Mouse (Mus musculus) intestine, postnatal 0 days (tissue): ENCODE measurements around the gene Ptpn22. TPM values are rescaled to one million over a fixed set of nuclear protein-coding genes. Genes with fewer than 3 reads are reported as not detected.

ENCODE experiments used
- ATAC-seq: fragments of 200-750 bp; cut with Nextera tagmentation; 2 replicates; pipeline ENCODE4 v1.8.0; 2017; ENCODE audit warnings: mild to moderate bottlenecking, moderate TSS enrichment, moderate library complexity
- H3K27ac ChIP-seq: fragments of 300-500 bp; sonication (generic); 2 replicates; pipeline ENCODE4 v1.5.1; 2014; ENCODE audit warnings: mild to moderate bottlenecking, low read depth, low read length, moderate library complexity
- H3K27me3 ChIP-seq: fragments of 300-500 bp; sonication (generic); replicated peaks from 2 replicates; pipeline ENCODE4 v1.6.1; 2014; ENCODE audit warnings: low read length, mixed read lengths; ENCODE audit not compliant: control insufficient read depth, insufficient read depth
- H3K36me3 ChIP-seq: fragments of 300-500 bp; sonication (generic); 2 replicates; pipeline ENCODE4 v1.6.1; 2014; ENCODE audit warnings: mild to moderate bottlenecking, moderate library complexity; ENCODE audit not compliant: control insufficient read depth, insufficient read depth
- H3K4me1 ChIP-seq: fragments of 300-500 bp; sonication (generic); replicated peaks from 2 replicates; pipeline ENCODE4 v1.6.1; 2014; ENCODE audit warnings: antibody characterized with exemption, low read length, mixed read lengths; ENCODE audit not compliant: control insufficient read depth, insufficient read depth
- H3K4me2 ChIP-seq: fragments of 300-500 bp; sonication (generic); replicated peaks from 2 replicates; pipeline ENCODE4 v1.6.1; 2014; ENCODE audit warnings: low read depth, mild to moderate bottlenecking, moderate library complexity
- H3K4me3 ChIP-seq: fragments of 300-500 bp; sonication (generic); 2 replicates; pipeline ENCODE4 v1.5.1; 2014; ENCODE audit warnings: low read depth, low read length
- H3K9ac ChIP-seq: fragments of 300-500 bp; sonication (generic); 2 replicates; pipeline ENCODE4 v1.6.1; 2014; ENCODE audit warnings: mild to moderate bottlenecking, low read depth, low read length
- H3K9me3 ChIP-seq: fragments of 300-500 bp; sonication (generic); 2 replicates; pipeline ENCODE4 v1.6.1; 2016; ENCODE audit warnings: mixed run types; ENCODE audit not compliant: control insufficient read depth
- CTCF ChIP-seq: sonication (generic); IDR thresholded peaks from 2 replicates; pipeline ENCODE4 v1.5.1; 2016; ENCODE audit warnings: low read depth, mild to moderate bottlenecking, control low read depth, antibody characterized with exemption, moderate library complexity
- WGBS: fragments of 180-500 bp; shearing (Covaris S2); extraction: QIAGEN DNeasy Blood & Tissue Kit; methylation state at CpG from one replicate; pipeline ENCODE4 v1.1.7; 2014; 5-methylcytosine and 5-hydroxymethylcytosine counted together
- polyA plus RNA-seq: library from polyadenylated mRNA; unstranded; fragments of >200 nt; fragmentation: Nextera tagmentation; extraction: Ambion mirVana; gene quantifications from 2 replicates; pipeline ENCODE4 v1.2.1, GENCODE M21; 2015

Gene Ptpn22
- polyA plus RNA-seq, 1 experiment from 2014 or later: 1.5 TPM

GRCm38 (mm10) chr3:103907335-103908030, 47.9 kb downstream of the Ptpn22 start:
- no peak overlapping the region for H3K4me3 ChIP-seq
- no peak for TF ChIP-seq CTCF
- H3K4me1 ChIP-seq: no peaks in the 10 kb centered on the region
- H3K36me3 ChIP-seq: no peaks in the 10 kb centered on the region
- H3K9ac ChIP-seq: no peak overlapping the region
- no peak overlapping the region for H3K4me2 ChIP-seq
- H3K9me3 ChIP-seq: no peaks in the 10 kb centered on the region
- no peak for ATAC-seq
- WGBS: 80% methylated on average over 5 of the region's 5 CpGs
- no peak overlapping the region for H3K27ac ChIP-seq
- no peaks in the 10 kb centered on the region for H3K27me3 ChIP-seq

DNA sequence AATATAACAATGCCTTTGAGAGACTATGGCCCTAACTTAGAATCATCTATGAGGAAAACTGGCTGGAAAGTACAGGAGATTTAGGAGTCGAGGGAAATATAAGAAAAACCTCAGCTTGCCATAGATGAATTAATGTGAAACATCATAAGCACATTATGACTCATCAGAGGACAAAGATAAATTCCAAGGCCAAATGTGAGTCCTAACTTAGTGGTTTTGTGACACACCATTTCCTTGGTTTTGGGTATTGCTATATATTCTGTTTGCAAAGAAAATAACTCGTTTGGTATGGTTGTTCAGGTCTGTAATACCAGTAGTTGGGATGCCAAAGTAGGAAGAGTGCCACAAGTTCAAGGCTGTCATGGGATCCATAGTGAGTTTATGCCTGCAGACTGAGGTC, 49.2 kb downstream of the Ptpn22 start:
- Histone ChIP-seq H3K9me3 (no peaks in the 10 kb centered on the region), H3K4me3 (no peak overlapping the region), H3K27me3 (no peaks in the 10 kb centered on the region), H3K4me1 (no peaks in the 10 kb centered on the region), H3K27ac (no peak overlapping the region), H3K9ac (no peak overlapping the region), H3K4me2 (no peak overlapping the region), H3K36me3 (no peaks in the 10 kb centered on the region)
- WGBS: 68% methylated on average over 2 of the region's 2 CpGs
- ATAC-seq: no peak
- TF ChIP-seq CTCF: no peak

DNA sequence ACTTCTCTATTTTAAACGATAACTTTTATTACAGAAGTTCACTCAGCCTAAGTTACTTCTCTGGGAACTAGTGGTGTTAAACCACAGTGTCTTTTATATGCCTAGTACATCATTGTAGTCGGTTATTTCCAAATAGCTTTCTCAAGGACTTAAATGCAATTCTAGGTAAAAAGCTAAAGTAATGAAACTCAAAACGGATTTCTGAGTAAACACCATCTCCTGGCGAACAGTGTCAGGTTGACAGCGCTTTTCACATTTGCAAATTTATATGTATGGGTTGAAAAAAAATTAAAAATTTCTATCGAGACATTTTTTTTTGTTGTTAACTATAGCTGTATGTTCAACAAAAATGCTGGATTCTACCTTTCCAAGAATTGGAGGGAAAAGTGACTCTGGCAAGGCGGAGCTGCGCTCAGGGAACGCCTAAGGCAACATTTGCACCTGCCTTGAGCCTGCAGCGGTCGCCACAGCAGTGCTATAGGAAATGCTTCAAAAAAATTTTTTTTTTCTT, 53.9 kb downstream of the Ptpn22 start:
- Histone ChIP-seq H3K4me3 (peak overlapping the region; percentile 100), H3K4me1 (no peaks in the 10 kb centered on the region), H3K27ac (peak overlapping the region; percentile 41; the same call in 1 of the 2 replicates), H3K36me3 (no peaks in the 10 kb centered on the region), H3K4me2 (peak overlapping the region; percentile 77), H3K27me3 (no peaks in the 10 kb centered on the region), H3K9ac (0 out of 2 replicates have a peak overlapping the region, but pooled peaks have one; percentile 8), H3K9me3 (no peaks in the 10 kb centered on the region)
- 3% methylated on average over 11 of the region's 11 CpGs for WGBS
- ATAC-seq: peak; percentile 31; the same call in 1 of the 2 replicates
- TF ChIP-seq CTCF: 0 out of 2 replicates have a peak, but pooled peaks have one; percentile 1

- Histone ChIP-seq H3K9me3 (no peaks in the 10 kb centered on the region), H3K4me3 (peak within 1 kb of the TSS; percentile 100), H3K36me3 (no peaks in the 10 kb centered on the region), H3K27me3 (no peaks in the 10 kb centered on the region), H3K27ac (peak within 1 kb of the TSS; percentile 91), H3K4me1 (no peaks in the 10 kb centered on the region), H3K4me2 (peak within 1 kb of the TSS; percentile 77), H3K9ac (peak within 1 kb of the TSS; percentile 90)
- under 1% methylated on average over 52 of the region's 55 CpGs for WGBS
- peak; percentile 44; the same call in 1 of the 2 replicates for TF ChIP-seq CTCF
- peak; percentile 100 for ATAC-seq
Observed at GRCm38 (mm10) chr3:103914010-103914669, 54.5 kb downstream of the Ptpn22 start, which contains the start of gene Rsbn1. Rsbn1 (plus strand) TSS chr3:103914120.

DNA sequence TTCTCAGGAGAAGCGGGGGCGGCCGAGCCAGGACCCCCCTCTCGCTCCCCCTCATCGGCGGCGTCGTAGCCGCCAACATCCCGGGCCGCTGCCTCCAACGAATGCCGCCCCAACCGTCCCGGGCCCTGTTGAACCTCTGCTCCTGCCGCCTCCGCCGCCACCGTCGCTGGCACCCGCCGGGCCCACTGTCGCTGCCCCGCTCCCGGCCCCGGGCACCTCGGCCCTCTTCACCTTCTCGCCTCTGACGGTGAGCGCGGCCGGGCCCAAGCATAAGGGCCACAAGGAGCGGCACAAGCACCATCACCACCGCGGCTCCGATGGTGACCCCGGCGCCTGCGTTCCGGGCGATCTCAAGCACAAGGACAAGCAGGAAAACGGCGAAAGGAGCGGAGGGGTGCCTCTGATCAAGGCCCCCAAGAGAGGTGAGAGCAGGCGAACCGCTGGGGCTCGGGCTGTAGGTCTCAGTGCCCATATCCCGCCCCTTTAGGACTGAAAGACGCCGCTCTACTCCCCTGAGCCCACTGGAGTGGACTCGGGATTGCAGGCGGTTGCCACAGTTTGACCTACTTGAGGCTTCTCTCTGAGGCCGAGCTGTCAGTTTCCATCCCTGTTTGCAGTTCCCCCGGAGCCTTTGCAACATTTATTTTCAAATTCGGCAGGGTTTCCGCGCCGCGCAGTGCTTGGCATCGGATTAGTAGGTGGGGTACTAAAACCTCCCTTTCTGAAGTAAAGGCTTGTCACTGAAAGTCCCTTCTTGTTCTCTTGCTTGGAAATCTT, 55.3 kb downstream of the Ptpn22 start:
- peak overlapping the region; percentile 100 for H3K4me3 ChIP-seq
- H3K4me1 ChIP-seq: no peaks in the 10 kb centered on the region
- WGBS: under 1% methylated on average over 54 of the region's 60 CpGs
- peak; percentile 3; the same call in 1 of the 2 replicates for TF ChIP-seq CTCF
- ATAC-seq: peak; percentile 31
- H3K4me2 ChIP-seq: peak overlapping the region; percentile 77
- H3K27ac ChIP-seq: peak overlapping the region; percentile 91
- no peaks in the 10 kb centered on the region for H3K9me3 ChIP-seq
- peak overlapping the region; percentile 90 for H3K9ac ChIP-seq
- H3K36me3 ChIP-seq: no peaks in the 10 kb centered on the region
- no peaks in the 10 kb centered on the region for H3K27me3 ChIP-seq
